In genomic region chr9:75001611-75002204, GRCm38 (mm10) we compare ENCODE assay signal across 9 mouse cellular contexts. TPM values are rescaled to one million over a fixed set of nuclear protein-coding genes. Genes with fewer than 3 reads are reported as not detected.
DNase-seq lines count a peak whose midpoint lies in the region; ATAC-seq and TF ChIP-seq lines count a peak whose summit lies in the region.
"Had no signal": no experiment of that assay in that cellular context is flagged by ENCODE, and none has a peak within 500 bp of the region (broad histone marks: within the 10 kb centered on the region; RNA-seq: fewer than 3 reads in every experiment).

No protein-coding gene starts in this region.

- DNase-seq in hindbrain, embryonic 10.5 days (ENCODE audit: low spot score): no peak
- DNase-seq in urinary bladder, postnatal 14 days (ENCODE audit: low spot score): peak; percentile 48
- no peak for DNase-seq in urinary bladder, postnatal 36 days (ENCODE audit: low spot score in 2 of 2)
- peak; percentile 74 for DNase-seq in heart, postnatal 0 days (ENCODE audit: low spot score)
- DNase-seq in stomach, postnatal 0 days (ENCODE audit: low spot score): peak; percentile 35
- DNase-seq in T-cell, adult 2 months (ENCODE audit: low spot score): no peak
- no peak for DNase-seq in left cerebral cortex, adult 8-10 months (ENCODE audit: low spot score in 2 of 2)

- no peak for TF ChIP-seq CTCF in heart, postnatal 0 days (IDR thresholded peaks at IDR 0.05; ENCODE audit: low read depth)
- TF ChIP-seq CTCF in stomach, postnatal 0 days (IDR thresholded peaks at IDR 0.05; ENCODE audit: low read depth): no peak

- no peaks in the 10 kb centered on the region for H3K27me3 ChIP-seq in hindbrain, embryonic 15.5 days
- H3K27me3 ChIP-seq in hindbrain, embryonic 10.5 days (ENCODE audit: insufficient read depth, poor library complexity, severe bottlenecking): no peaks in the 10 kb centered on the region
- H3K27me3 ChIP-seq in heart, postnatal 0 days (ENCODE audit: control insufficient read depth, insufficient read depth, low read length): no peaks in the 10 kb centered on the region
- no peaks in the 10 kb centered on the region for H3K27me3 ChIP-seq in stomach, postnatal 0 days (ENCODE audit: control insufficient read depth, insufficient read depth, low read length)
- H3K27me3 ChIP-seq: liver, embryonic 15.5 days had no signal

- H3K4me3 ChIP-seq in hindbrain, embryonic 15.5 days: no peak overlapping the region
- H3K4me3 ChIP-seq in hindbrain, embryonic 10.5 days: no peak overlapping the region
- H3K4me3 ChIP-seq in heart, postnatal 0 days (ENCODE audit: low read depth, low read length): no peak overlapping the region
- no peak overlapping the region for H3K4me3 ChIP-seq in stomach, postnatal 0 days (ENCODE audit: low read depth, low read length)
- H3K4me3 ChIP-seq: liver, embryonic 15.5 days had no signal

- H3K9me3 ChIP-seq in hindbrain, embryonic 15.5 days: no peaks in the 10 kb centered on the region
- no peaks in the 10 kb centered on the region for H3K9me3 ChIP-seq in hindbrain, embryonic 10.5 days
- H3K9me3 ChIP-seq in heart, postnatal 0 days (replicated peaks; ENCODE audit: control insufficient read depth, low read length): no peaks in the 10 kb centered on the region
- no peaks in the 10 kb centered on the region for H3K9me3 ChIP-seq in stomach, postnatal 0 days (ENCODE audit: control insufficient read depth, low read length)
- H3K9me3 ChIP-seq: liver, embryonic 15.5 days had no signal

- 0 out of 2 replicates have a peak, but pooled peaks cover 4% of the 10 kb centered on the region for H3K4me1 ChIP-seq in hindbrain, embryonic 15.5 days (replicated peaks)
- H3K4me1 ChIP-seq in hindbrain, embryonic 10.5 days (replicated peaks): no peaks in the 10 kb centered on the region
- peaks cover 15% of the 10 kb centered on the region for H3K4me1 ChIP-seq in heart, postnatal 0 days (ENCODE audit: control insufficient read depth, insufficient read depth)
- H3K4me1 ChIP-seq in stomach, postnatal 0 days (replicated peaks; ENCODE audit: control insufficient read depth, insufficient read depth): no peaks in the 10 kb centered on the region; the same call in 1 of the 2 replicates
- H3K4me1 ChIP-seq: liver, embryonic 15.5 days had no signal

- H3K4me2 ChIP-seq in hindbrain, embryonic 15.5 days: no peak overlapping the region
- H3K4me2 ChIP-seq in heart, postnatal 0 days (ENCODE audit: low read depth, low read length): no peak overlapping the region; the same call in 1 of the 2 replicates
- no peak overlapping the region for H3K4me2 ChIP-seq in stomach, postnatal 0 days (replicated peaks; ENCODE audit: low read depth)
- H3K4me2 ChIP-seq: liver, embryonic 15.5 days had no signal

- no peak overlapping the region for H3K9ac ChIP-seq in hindbrain, embryonic 15.5 days
- H3K9ac ChIP-seq in heart, postnatal 0 days (replicated peaks; ENCODE audit: low read depth, low read length): no peak overlapping the region
- H3K9ac ChIP-seq in stomach, postnatal 0 days (ENCODE audit: low read length): no peak overlapping the region
- H3K9ac ChIP-seq: liver, embryonic 15.5 days had no signal

- WGBS in hindbrain, embryonic 15.5 days: 65% methylated on average over 5 of the region's 5 CpGs
- WGBS in hindbrain, embryonic 10.5 days: 83% methylated on average over 5 of the region's 5 CpGs
- 19% methylated on average over 5 of the region's 5 CpGs for WGBS in heart, postnatal 0 days
- WGBS in stomach, postnatal 0 days: 19% methylated on average over 5 of the region's 5 CpGs

- H3K27ac ChIP-seq in hindbrain, embryonic 15.5 days (replicated peaks): no peak overlapping the region
- H3K27ac ChIP-seq in hindbrain, embryonic 10.5 days: no peak overlapping the region
- peak overlapping the region; percentile 69 for H3K27ac ChIP-seq in heart, postnatal 0 days (ENCODE audit: low read depth)
- H3K27ac ChIP-seq in stomach, postnatal 0 days (replicated peaks): peak overlapping the region; percentile 70
- H3K27ac ChIP-seq: liver, embryonic 15.5 days had no signal

- TF ChIP-seq EP300 in heart, postnatal 0 days (IDR thresholded peaks at IDR 0.05; ENCODE audit: low read depth): no peak
- no peak for TF ChIP-seq EP300 in stomach, postnatal 0 days (optimal IDR thresholded peaks at IDR 0.05)

- H3K36me3 ChIP-seq in hindbrain, embryonic 15.5 days: peaks cover 11% of the 10 kb centered on the region
- peaks cover 9% of the 10 kb centered on the region for H3K36me3 ChIP-seq in hindbrain, embryonic 10.5 days
- H3K36me3 ChIP-seq in heart, postnatal 0 days (replicated peaks; ENCODE audit: control insufficient read depth, insufficient read depth, low read length): peaks cover 10% of the 10 kb centered on the region; the same call in 1 of the 2 replicates
- H3K36me3 ChIP-seq in stomach, postnatal 0 days (ENCODE audit: control insufficient read depth, insufficient read depth, low read length): no peaks in the 10 kb centered on the region

- peak; percentile 45; the same call in 1 of the 2 replicates for ATAC-seq in hindbrain, embryonic 15.5 days (ENCODE audit: low FRiP score, low read depth)
- peak; percentile 88 for ATAC-seq in heart, postnatal 0 days (ENCODE audit: insufficient read depth, low read depth)
- ATAC-seq in stomach, postnatal 0 days (ENCODE audit: low FRiP score, low TSS enrichment): peak; percentile 71; the same call in 1 of the 2 replicates

RNA-seq across cellular contexts. Expression of gene Arpp19, which starts 35.7 kb away (rescaled TPM):
- polyA plus RNA-seq in hindbrain, embryonic 15.5 days (2015; fragmentation: Nextera tagmentation; extraction: Ambion mirVana): 197 and 204 TPM in 2 replicates
- polyA plus RNA-seq in hindbrain, embryonic 10.5 days (2016; fragmentation: Nextera tagmentation; extraction: Ambion mirVana): 320 and 348 TPM in 2 replicates
- 24.3 and 44.3 TPM in 2 replicates for total RNA-seq in heart, postnatal 0 days (2014; rRNA removed; ENCODE audit: low replicate concordance)
- polyA plus RNA-seq in heart, postnatal 0 days (2015; fragmentation: Nextera tagmentation; extraction: Ambion mirVana): 229 and 244 TPM in 2 replicates
- 301 and 327 TPM in 2 replicates for polyA plus RNA-seq in stomach, postnatal 0 days (2015; fragmentation: Nextera tagmentation; extraction: Ambion mirVana)
- total RNA-seq in left cerebral cortex, adult 8-10 months (2022): 100 to 1,000 TPM; 449 to 488 (median 466) TPM

RNA-seq across cellular contexts. Expression of gene Fam214a, which starts 49.0 kb away (rescaled TPM):
- 22.7 and 23.6 TPM in 2 replicates for polyA plus RNA-seq in hindbrain, embryonic 15.5 days (2015; fragmentation: Nextera tagmentation; extraction: Ambion mirVana)
- 8.6 and 13.1 TPM in 2 replicates for polyA plus RNA-seq in hindbrain, embryonic 10.5 days (2016; fragmentation: Nextera tagmentation; extraction: Ambion mirVana)
- 14.4 and 20.8 TPM in 2 replicates for total RNA-seq in heart, postnatal 0 days (2014; rRNA removed; ENCODE audit: low replicate concordance)
- polyA plus RNA-seq in heart, postnatal 0 days (2015; fragmentation: Nextera tagmentation; extraction: Ambion mirVana): 12.4 and 13.3 TPM in 2 replicates
- 10.7 and 13.1 TPM in 2 replicates for polyA plus RNA-seq in stomach, postnatal 0 days (2015; fragmentation: Nextera tagmentation; extraction: Ambion mirVana)
- 10 to 100 TPM; 42.1 to 49.9 (median 43.5) TPM for total RNA-seq in left cerebral cortex, adult 8-10 months (2022)

Comparison
In these comparisons a context has a peak if more than half of its experiments do, and no peak if none do; other contexts are left out.
1. DNase-seq: peak in urinary bladder, postnatal 14 days (single experiment), heart, postnatal 0 days (single experiment) and stomach, postnatal 0 days (single experiment); none in hindbrain, embryonic 10.5 days (single experiment), urinary bladder, postnatal 36 days (0 of 2), T-cell, adult 2 months (single experiment) and left cerebral cortex, adult 8-10 months (0 of 2).
2. H3K27ac ChIP-seq: peak in heart, postnatal 0 days (single experiment) and stomach, postnatal 0 days (single experiment); none in hindbrain, embryonic 15.5 days (single experiment) and hindbrain, embryonic 10.5 days (single experiment).
3. Peak in every context shown above with its lines, with median percentiles within 50 percentile points of each other: ATAC-seq.